Mouse (Mus musculus): ENCODE data around the gene Ivl.

- TF ChIP-seq POLR2A (IDR thresholded peaks at IDR 0.05; ENCODE audit: borderline replicate concordance, insufficient read depth, low read length): no peak
- no peak for TF ChIP-seq CTCF (IDR thresholded peaks at IDR 0.05; ENCODE audit: borderline replicate concordance, insufficient read depth, low read depth, low read length)
These were observed 24.9 kb upstream of the Ivl start for GRCm38 (mm10) chr3:92598429-92598828.
